Mouse (Mus musculus) limb, embryonic 13.5 days (tissue): ENCODE data around the gene Adig. TPM values are rescaled to one million over a fixed set of nuclear protein-coding genes. Genes with fewer than 3 reads are reported as not detected.

Experiments used
- ATAC-seq: fragments of 200-750 bp; cut with Nextera tagmentation; 2 replicates; pipeline ENCODE4 v1.8.0; 2017; ENCODE audit warnings: low read depth, moderate number of reproducible peaks, moderate TSS enrichment; ENCODE audit not compliant: low FRiP score
- H3K27ac ChIP-seq: fragments of 300-500 bp; sonication (generic); 2 replicates; pipeline ENCODE4 v1.5.1; 2015; ENCODE audit warnings: inconsistent platforms, mild to moderate bottlenecking, moderate library complexity
- H3K27me3 ChIP-seq: fragments of 300-500 bp; sonication (generic); 2 replicates; pipeline ENCODE4 v1.6.1; 2015; ENCODE audit warnings: mild to moderate bottlenecking, inconsistent platforms
- H3K36me3 ChIP-seq: fragments of 300-500 bp; sonication (generic); 2 replicates; pipeline ENCODE4 v1.6.1; 2015; ENCODE audit warnings: inconsistent platforms, mild to moderate bottlenecking, moderate library complexity
- H3K4me1 ChIP-seq: fragments of 300-500 bp; sonication (generic); 2 replicates; pipeline ENCODE4 v1.6.1; 2015; ENCODE audit warnings: inconsistent platforms
- H3K4me2 ChIP-seq: fragments of 300-500 bp; sonication (generic); replicated peaks from 2 replicates; pipeline ENCODE4 v1.6.1; 2015; ENCODE audit warnings: inconsistent platforms, mild to moderate bottlenecking, moderate library complexity
- H3K4me3 ChIP-seq: fragments of 300-500 bp; sonication (generic); 2 replicates; pipeline ENCODE4 v1.5.1; 2015; ENCODE audit warnings: moderate library complexity, mild to moderate bottlenecking, inconsistent platforms
- H3K9ac ChIP-seq: fragments of 300-500 bp; sonication (generic); 2 replicates; pipeline ENCODE4 v1.6.1; 2015; ENCODE audit warnings: mild to moderate bottlenecking, inconsistent platforms
- H3K9me3 ChIP-seq: fragments of 300-500 bp; sonication (generic); 2 replicates; pipeline ENCODE4 v1.6.1; 2016; ENCODE audit warnings: inconsistent platforms
- WGBS: fragments of 180-500 bp; shearing (Covaris S2); methylation state at CpG from one replicate; pipeline ENCODE4 v1.1.7; 2015; 5-methylcytosine and 5-hydroxymethylcytosine counted together
- polyA plus RNA-seq: library from polyadenylated mRNA; unstranded; fragments of >200 nt; fragmentation: Nextera tagmentation; extraction: Ambion mirVana; gene quantifications from 2 replicates; pipeline ENCODE4 v1.2.1, GENCODE M21; 2015

Gene Adig
- 0.36 and 0.47 TPM in 2 replicates for polyA plus RNA-seq

GRCm38 (mm10) chr2:158501836-158502812 lies at the start of gene Adig:
Adig (plus strand) TSS chr2:158502612.
- no peak within 1 kb of the TSS for H3K4me3 ChIP-seq
- no peak within 1 kb of the TSS for H3K27ac ChIP-seq
- ATAC-seq = no peak
- H3K27me3 ChIP-seq = no peaks in the 10 kb centered on the region
- H3K9ac ChIP-seq = no peak within 1 kb of the TSS
- no peak within 1 kb of the TSS for H3K4me2 ChIP-seq
- 66% methylated on average over 11 of the region's 11 CpGs for WGBS
- H3K4me1 ChIP-seq = 0 out of 2 replicates have a peak, but pooled peaks cover 7% of the 10 kb centered on the region
- H3K36me3 ChIP-seq = peaks cover 21% of the 10 kb centered on the region
- no peaks in the 10 kb centered on the region for H3K9me3 ChIP-seq

- Histone ChIP-seq H3K4me3 (no peak overlapping the region), H3K27ac (no peak overlapping the region), H3K27me3 (no peaks in the 10 kb centered on the region), H3K9me3 (no peaks in the 10 kb centered on the region), H3K9ac (no peak overlapping the region), H3K4me2 (no peak overlapping the region), H3K4me1 (no peaks in the 10 kb centered on the region), H3K36me3 (peaks cover 77% of the 10 kb centered on the region)
- no peak for ATAC-seq
- 97% methylated on average over 4 of the region's 4 CpGs for WGBS
Measured at GRCm38 (mm10) chr2:158456451-158456850, 46.0 kb upstream of the Adig start.

- peaks cover 76% of the 10 kb centered on the region for H3K36me3 ChIP-seq
Measured at GRCm38 (mm10) chr2:158457610-158458009, 44.8 kb upstream of the Adig start.

GRCm38 (mm10) chr2:158462450-158462849 lies 40.0 kb upstream of the Adig start:
- H3K4me3 ChIP-seq = no peak overlapping the region
- 64% methylated on average over 1 of the region's 1 CpGs for WGBS
- no peak for ATAC-seq
- H3K36me3 ChIP-seq = peaks cover 73% of the 10 kb centered on the region
- H3K27me3 ChIP-seq = no peaks in the 10 kb centered on the region
- H3K9me3 ChIP-seq = no peaks in the 10 kb centered on the region
- H3K27ac ChIP-seq = no peak overlapping the region
- no peaks in the 10 kb centered on the region for H3K4me1 ChIP-seq
- H3K9ac ChIP-seq = no peak overlapping the region
- no peak overlapping the region for H3K4me2 ChIP-seq

More at GRCm38 (mm10) chr2:158457610-158458009, 44.8 kb upstream of the Adig start:
- no peak overlapping the region for H3K27ac ChIP-seq
- no peak overlapping the region for H3K9ac ChIP-seq
- H3K4me1 ChIP-seq = no peaks in the 10 kb centered on the region
- no peaks in the 10 kb centered on the region for H3K9me3 ChIP-seq
- H3K4me3 ChIP-seq = no peak overlapping the region
- 96% methylated on average over 1 of the region's 1 CpGs for WGBS
- H3K27me3 ChIP-seq = no peaks in the 10 kb centered on the region
- no peak overlapping the region for H3K4me2 ChIP-seq
- ATAC-seq = no peak

- H3K9ac ChIP-seq = no peak overlapping the region
- no peak for ATAC-seq
- H3K4me2 ChIP-seq = no peak overlapping the region
- H3K36me3 ChIP-seq = peaks cover 60% of the 10 kb centered on the region
- no peaks in the 10 kb centered on the region for H3K27me3 ChIP-seq
- H3K4me3 ChIP-seq = no peak overlapping the region
- 90% methylated on average over 1 of the region's 1 CpGs for WGBS
- no peaks in the 10 kb centered on the region for H3K9me3 ChIP-seq
- no peak overlapping the region for H3K27ac ChIP-seq
- no peaks in the 10 kb centered on the region for H3K4me1 ChIP-seq
Measured at GRCm38 (mm10) chr2:158474159-158474558, 28.3 kb upstream of the Adig start.

GRCm38 (mm10) chr2:158477640-158478039 lies 24.8 kb upstream of the Adig start:
- H3K9me3 ChIP-seq = no peaks in the 10 kb centered on the region
- no peak for ATAC-seq
- H3K27me3 ChIP-seq = no peaks in the 10 kb centered on the region
- H3K27ac ChIP-seq = no peak overlapping the region
- H3K9ac ChIP-seq = no peak overlapping the region
- H3K36me3 ChIP-seq = peaks cover 79% of the 10 kb centered on the region
- H3K4me2 ChIP-seq = no peak overlapping the region
- no peak overlapping the region for H3K4me3 ChIP-seq
- no peaks in the 10 kb centered on the region for H3K4me1 ChIP-seq
- 84% methylated on average over 3 of the region's 3 CpGs for whole genome bisulfite sequencing

GRCm38 (mm10) chr2:158498457-158498856 lies 4.0 kb upstream of the Adig start:
- 76% methylated on average over 5 of the region's 5 CpGs for WGBS
- ATAC-seq = no peak
- Histone ChIP-seq H3K27me3 (no peaks in the 10 kb centered on the region), H3K4me1 (0 out of 2 replicates have a peak, but pooled peaks cover 7% of the 10 kb centered on the region), H3K36me3 (peaks cover 47% of the 10 kb centered on the region), H3K9ac (no peak overlapping the region), H3K4me2 (no peak overlapping the region), H3K4me3 (no peak overlapping the region), H3K9me3 (no peaks in the 10 kb centered on the region), H3K27ac (no peak overlapping the region)

GRCm38 (mm10) chr2:158503226-158503625 lies 814 bp downstream of the Adig start:
- 83% methylated on average over 7 of the region's 7 CpGs for WGBS

GRCm38 (mm10) chr2:158503671-158504070 lies 1.3 kb downstream of the Adig start:
- H3K27ac ChIP-seq = no peak overlapping the region

More at GRCm38 (mm10) chr2:158503226-158503625, 814 bp downstream of the Adig start:
- no peak for ATAC-seq
- no peak overlapping the region for H3K4me3 ChIP-seq
- 0 out of 2 replicates have a peak, but pooled peaks cover 7% of the 10 kb centered on the region for H3K4me1 ChIP-seq
- no peak overlapping the region for H3K9ac ChIP-seq
- H3K4me2 ChIP-seq = no peak overlapping the region
- H3K9me3 ChIP-seq = no peaks in the 10 kb centered on the region
- H3K36me3 ChIP-seq = peaks cover 10% of the 10 kb centered on the region
- H3K27ac ChIP-seq = no peak overlapping the region
- H3K27me3 ChIP-seq = no peaks in the 10 kb centered on the region

GRCm38 (mm10) chr2:158506475-158506874 lies 4.1 kb downstream of the Adig start:
- ATAC-seq = no peak
- Histone ChIP-seq H3K4me2 (no peak overlapping the region), H3K4me3 (no peak overlapping the region), H3K4me1 (peaks cover 7% of the 10 kb centered on the region; the same call in 1 of the 2 replicates), H3K9me3 (no peaks in the 10 kb centered on the region), H3K27ac (no peak overlapping the region), H3K36me3 (no peaks in the 10 kb centered on the region), H3K9ac (no peak overlapping the region), H3K27me3 (no peaks in the 10 kb centered on the region)
- 74% methylated on average over 5 of the region's 5 CpGs for WGBS

More at GRCm38 (mm10) chr2:158503671-158504070, 1.3 kb downstream of the Adig start:
- no peaks in the 10 kb centered on the region for H3K27me3 ChIP-seq
- H3K9ac ChIP-seq = no peak overlapping the region
- WGBS = 45% methylated on average over 4 of the region's 4 CpGs
- no peak for ATAC-seq
- H3K4me1 ChIP-seq = 0 out of 2 replicates have a peak, but pooled peaks cover 7% of the 10 kb centered on the region
- no peaks in the 10 kb centered on the region for H3K9me3 ChIP-seq
- no peak overlapping the region for H3K4me2 ChIP-seq
- no peak overlapping the region for H3K4me3 ChIP-seq
- H3K36me3 ChIP-seq = peaks cover 10% of the 10 kb centered on the region

GRCm38 (mm10) chr2:158507046-158507445 lies 4.6 kb downstream of the Adig start:
- Histone ChIP-seq H3K9ac (no peak overlapping the region), H3K27me3 (no peaks in the 10 kb centered on the region), H3K4me2 (no peak overlapping the region), H3K4me3 (no peak overlapping the region), H3K27ac (no peak overlapping the region), H3K4me1 (peaks cover 4% of the 10 kb centered on the region; the same call in 1 of the 2 replicates), H3K9me3 (no peaks in the 10 kb centered on the region), H3K36me3 (no peaks in the 10 kb centered on the region)
- ATAC-seq = no peak
- WGBS = 90% methylated on average over 10 of the region's 10 CpGs

GRCm38 (mm10) chr2:158510665-158511064 lies 8.3 kb downstream of the Adig start:
- Histone ChIP-seq H3K9ac (no peak overlapping the region), H3K36me3 (no peaks in the 10 kb centered on the region), H3K4me1 (peaks cover 4% of the 10 kb centered on the region; the same call in 1 of the 2 replicates), H3K9me3 (no peaks in the 10 kb centered on the region), H3K4me2 (no peak overlapping the region), H3K27me3 (no peaks in the 10 kb centered on the region), H3K27ac (no peak overlapping the region), H3K4me3 (no peak overlapping the region)
- WGBS = 62% methylated on average over 6 of the region's 6 CpGs
- no peak for ATAC-seq
